Mouse (Mus musculus): ENCODE data around the gene Gm14226.
"Not testable (repeated sequence)": the region's sequence is repeated elsewhere in the genome, so short reads cannot be mapped to it uniquely, and the experiment has no call there.

Gm14226 gene

GRCm38 (mm10) chr2:155018251-155018755, at the start of gene Gm14226:
Gene Gm14226, plus strand, starts transcription at chr2:155018266.
- POLR2A ChIA-PET = interaction anchor here in 1 of 4 experiments (0.5 to 2.1 kb wide), 6 partner anchors 13 to 258 kb away, joined by 3 to 7 read pairs (median 3); partner anchors contain the start of genes Ahcy and Map1lc3a
- CTCF ChIA-PET = interaction anchor here in 1 of 4 experiments (1.3 to 1.5 kb wide), 3 partner anchors 30 to 109 kb away, joined by 4 to 8 read pairs (median 6); no protein-coding TSS in a partner anchor

- ChIA-PET POLR2A (interaction anchor here in 2 of 4 experiments (0.6 to 1.6 kb wide), 4 partner anchors 49 to 81 kb away, joined by 3 to 4 read pairs (median 4); partner anchors contain the start of gene Eif2s2 (in 1 of the 2)), CTCF (interaction anchor here in 2 of 4 experiments (0.6 to 2.6 kb wide), 5 partner anchors 50 to 60 kb away, joined by 4 to 8 read pairs (median 4); no protein-coding TSS in a partner anchor)
Observed at GRCm38 (mm10) chr2:154969740-154970397, 48.2 kb upstream of the Gm14226 start.

- ChIA-PET POLR2A (interaction anchor here in 2 of 4 experiments (0.6 to 1.3 kb wide), 2 partner anchors 79 to 1931 kb away, joined by 3 read pairs; partner anchors contain the start of gene Eif2s2 (in 1 of the 2)), CTCF (interaction anchor here in 1 of 4 experiments (0.5 kb wide), 1 partner anchor 452 kb away, joined by 3 read pairs; no protein-coding TSS in a partner anchor)
Observed at GRCm38 (mm10) chr2:154971919-154972692, 46.0 kb upstream of the Gm14226 start.

- ChIA-PET POLR2A (interaction anchor here in 2 of 4 experiments (0.6 to 1.3 kb wide), 4 partner anchors 9 to 1930 kb away, joined by 3 read pairs; partner anchors contain the start of gene Eif2s2 (in 1 of the 2)), CTCF (interaction anchor here in 1 of 4 experiments (0.6 kb wide), 1 partner anchor 184 kb away, joined by 3 read pairs; no protein-coding TSS in a partner anchor)
Observed at GRCm38 (mm10) chr2:154972981-154973380, 45.1 kb upstream of the Gm14226 start.

GRCm38 (mm10) chr2:154986609-154987008, 31.5 kb upstream of the Gm14226 start:
- ChIA-PET POLR2A (interaction anchor here in 2 of 4 experiments (0.6 to 1.0 kb wide), 2 partner anchors 121 to 321 kb away, joined by 3 read pairs; no protein-coding TSS in a partner anchor), CTCF (interaction anchor here in 2 of 4 experiments (0.6 to 2.2 kb wide), 3 partner anchors 32 to 259 kb away, joined by 3 to 6 read pairs (median 3); no protein-coding TSS in a partner anchor)

- POLR2A ChIA-PET = no interaction called here
- CTCF ChIA-PET = no interaction called here
Observed at GRCm38 (mm10) chr2:154991411-154991810, 26.7 kb upstream of the Gm14226 start.

- CTCF ChIA-PET = interaction anchor here in 1 of 4 experiments (0.6 kb wide), 1 partner anchor 1458 kb away, joined by 4 read pairs; no protein-coding TSS in a partner anchor
- POLR2A ChIA-PET = no interaction called here
Observed at GRCm38 (mm10) chr2:154992083-154992482, 26.0 kb upstream of the Gm14226 start.

- ChIA-PET CTCF (interaction anchor here in 2 of 4 experiments (0.7 to 1.0 kb wide), 2 partner anchors 28 kb away, joined by 3 read pairs; no protein-coding TSS in a partner anchor), POLR2A (interaction anchor here in 2 of 4 experiments (1.1 to 2.4 kb wide), 5 partner anchors 9 to 70 kb away, joined by 3 to 7 read pairs (median 5); partner anchors contain the start of gene Ahcy (in 1 of the 2))
Observed at GRCm38 (mm10) chr2:155005491-155005890, 12.6 kb upstream of the Gm14226 start.

GRCm38 (mm10) chr2:155011086-155011656, 6.9 kb upstream of the Gm14226 start:
- POLR2A ChIA-PET = interaction anchor here in 3 of 4 experiments (0.6 to 3.0 kb wide), 6 partner anchors 22 to 603 kb away, joined by 3 to 10 read pairs (median 4); partner anchors contain the start of gene Snta1 (in 1 of the 3)
- CTCF ChIA-PET = no interaction called here

GRCm38 (mm10) chr2:155012991-155013390, 5.1 kb upstream of the Gm14226 start:
- ChIA-PET POLR2A (interaction anchor here in 3 of 4 experiments (0.7 to 3.0 kb wide), 6 partner anchors 20 to 1977 kb away, joined by 3 to 10 read pairs (median 3); no protein-coding TSS in a partner anchor), CTCF (no interaction called here)

GRCm38 (mm10) chr2:155016751-155017150, 1.3 kb upstream of the Gm14226 start:
- CTCF ChIA-PET, POLR2A ChIA-PET: not testable (repeated sequence)

- POLR2A ChIA-PET = interaction anchor here in 2 of 4 experiments (0.5 to 2.1 kb wide), 9 partner anchors 14 to 257 kb away, joined by 3 to 7 read pairs (median 3); partner anchors contain the start of genes Ahcy (in 1 of the 2) and Map1lc3a (in 1 of the 2)
- CTCF ChIA-PET = interaction anchor here in 2 of 4 experiments (0.5 to 1.5 kb wide), 8 partner anchors 18 to 482 kb away, joined by 3 to 8 read pairs (median 4); no protein-coding TSS in a partner anchor
Observed at GRCm38 (mm10) chr2:155018762-155019641, 936 bp downstream of the Gm14226 start.

GRCm38 (mm10) chr2:155019673-155020072, 1.6 kb downstream of the Gm14226 start:
- POLR2A ChIA-PET = interaction anchor here in 2 of 4 experiments (0.6 to 2.1 kb wide), 5 partner anchors 14 to 92 kb away, joined by 3 to 7 read pairs (median 5); no protein-coding TSS in a partner anchor
- CTCF ChIA-PET = interaction anchor here in 2 of 4 experiments (0.5 to 1.5 kb wide), 7 partner anchors 17 to 481 kb away, joined by 3 to 8 read pairs (median 4); no protein-coding TSS in a partner anchor

GRCm38 (mm10) chr2:155020247-155020826, 2.3 kb downstream of the Gm14226 start:
- POLR2A ChIA-PET, CTCF ChIA-PET: not testable (repeated sequence)

- POLR2A ChIA-PET = no interaction called here
Observed at GRCm38 (mm10) chr2:155030831-155031230, 12.8 kb downstream of the Gm14226 start.

GRCm38 (mm10) chr2:155032938-155033710, 15.1 kb downstream of the Gm14226 start:
- ChIA-PET POLR2A (interaction anchor here (0.6 to 2.2 kb wide), 14 partner anchors 8 to 58 kb away, joined by 3 to 12 read pairs (median 4); partner anchors contain the start of gene Gm14226 (in 1 of the 4)), CTCF (interaction anchor here in 3 of 4 experiments (0.6 to 1.0 kb wide), 6 partner anchors 28 to 408 kb away, joined by 3 to 10 read pairs (median 3); no protein-coding TSS in a partner anchor)

More at GRCm38 (mm10) chr2:155030831-155031230, 12.8 kb downstream of the Gm14226 start:
- CTCF ChIA-PET = no interaction called here

Measured in embryonic stem cell, embryonic (primary cell).